Mouse (Mus musculus): ENCODE results near the gene Gna13.

- TF ChIP-seq CTCF (IDR thresholded peaks at IDR 0.05; ENCODE audit: extremely low read depth, insufficient read length, insufficient replicate concordance, low read depth, low read length) (no peak), POLR2A (IDR thresholded peaks at IDR 0.05; ENCODE audit: low read depth, low read length) (no peak)
Measured at GRCm38 (mm10) chr11:109440641-109441040, 78.0 kb downstream of the Gna13 start.
